Mouse (Mus musculus) embryonic fibroblast, embryonic 13.5 days (primary cell): ENCODE measurements around the gene Mettl6. TPM values are rescaled to one million over a fixed set of nuclear protein-coding genes. Genes with fewer than 3 reads are reported as not detected.
A peak's percentile ranks its signal among the peaks of the same experiment; 100 is the strongest.

ENCODE experiments used
- H3K27ac ChIP-seq: 2 replicates; pipeline ENCODE4 v1.5.1; 2012; ENCODE audit warnings: low read length, control low read depth, inconsistent platforms; ENCODE audit not compliant: insufficient read depth
- H3K4me1 ChIP-seq: 2 replicates; pipeline ENCODE4 v1.6.1; 2011; ENCODE audit warnings: low read length; ENCODE audit not compliant: control insufficient read depth, insufficient read depth
- H3K4me3 ChIP-seq: 2 replicates; pipeline ENCODE4 v1.5.1; 2011; ENCODE audit warnings: mild to moderate bottlenecking, control low read depth, low read length; ENCODE audit not compliant: insufficient read depth
- CTCF ChIP-seq: IDR thresholded peaks from 2 replicates; pipeline ENCODE4 v1.5.1; 2011; ENCODE audit warnings: mild to moderate bottlenecking, control low read depth, low read length, moderate library complexity, borderline replicate concordance; ENCODE audit not compliant: insufficient read depth
- POLR2A ChIP-seq: IDR thresholded peaks from 2 replicates; pipeline ENCODE4 v1.6.1; 2011; ENCODE audit warnings: low read depth, mild to moderate bottlenecking, control low read depth, low read length, moderate library complexity
- polyA plus RNA-seq: library from polyadenylated mRNA; stranded (reverse); fragments of >200 nt; gene quantifications from 2 replicates; pipeline ENCODE4 v1.2.4, GENCODE M21; 2011; ENCODE audit warnings: low read depth; ENCODE audit not compliant: missing spikeins, insufficient read length

The Mettl6 gene
- polyA plus RNA-seq, 1 experiment = 55.8 TPM

GRCm38 (mm10) chr14:31515895-31516294 lies 21.1 kb upstream of the Mettl6 start:
- Histone ChIP-seq H3K27ac (no peak overlapping the region), H3K4me3 (no peak overlapping the region), H3K4me1 (no peaks in the 10 kb centered on the region)
- no peak for TF ChIP-seq CTCF
- no peak for TF ChIP-seq POLR2A

DNA sequence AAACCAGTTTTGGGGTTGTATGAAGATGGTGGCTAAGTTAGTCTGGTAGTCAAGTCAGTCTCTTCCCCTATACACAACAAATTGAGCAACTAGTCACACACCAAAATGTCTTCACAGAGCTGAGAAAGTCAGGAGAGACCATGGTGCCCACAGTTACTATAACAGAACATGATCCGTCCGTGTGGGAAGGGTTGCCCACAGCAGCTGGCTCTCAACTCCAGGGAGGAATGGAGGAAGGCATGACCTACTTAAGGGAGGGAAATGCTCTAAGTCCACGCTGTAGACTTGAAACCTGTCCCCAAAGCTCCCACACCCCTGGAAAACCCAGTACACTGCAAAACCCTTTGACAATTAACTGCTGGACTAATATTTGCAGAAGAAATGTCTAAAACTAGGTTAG lies 15.5 kb upstream of the Mettl6 start:
- no peak overlapping the region for H3K27ac ChIP-seq
- TF ChIP-seq CTCF (no peak), POLR2A (no peak)
- H3K4me1 ChIP-seq = no peaks in the 10 kb centered on the region
- no peak overlapping the region for H3K4me3 ChIP-seq

DNA sequence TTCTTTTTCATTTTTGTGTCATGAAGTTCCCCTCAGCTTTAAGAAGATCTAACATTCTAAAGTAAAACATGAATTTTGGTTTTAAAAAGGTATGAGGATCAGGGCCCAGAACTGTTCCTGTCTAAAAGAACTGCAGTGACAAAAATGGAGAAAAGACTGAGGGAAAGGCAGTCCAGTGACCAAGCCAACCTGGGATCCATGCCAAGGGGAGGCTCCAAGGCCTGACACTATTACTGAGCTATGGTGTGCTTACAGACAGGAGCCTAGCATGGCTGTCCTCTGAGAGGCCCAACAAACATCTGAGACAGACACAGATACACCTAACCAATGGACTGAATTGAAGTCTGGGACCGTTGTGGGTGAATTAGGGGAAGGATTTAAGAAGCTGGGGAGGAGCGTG lies 15.1 kb upstream of the Mettl6 start:
- TF ChIP-seq CTCF = no peak
- no peak for TF ChIP-seq POLR2A
- Histone ChIP-seq H3K27ac (no peak overlapping the region), H3K4me1 (no peaks in the 10 kb centered on the region), H3K4me3 (no peak overlapping the region)

- TF ChIP-seq CTCF = no peak
- TF ChIP-seq POLR2A = no peak
- Histone ChIP-seq H3K4me3 (no peak overlapping the region), H3K27ac (no peak overlapping the region), H3K4me1 (no peaks in the 10 kb centered on the region)
Observed at GRCm38 (mm10) chr14:31506456-31506855, 11.6 kb upstream of the Mettl6 start.

DNA sequence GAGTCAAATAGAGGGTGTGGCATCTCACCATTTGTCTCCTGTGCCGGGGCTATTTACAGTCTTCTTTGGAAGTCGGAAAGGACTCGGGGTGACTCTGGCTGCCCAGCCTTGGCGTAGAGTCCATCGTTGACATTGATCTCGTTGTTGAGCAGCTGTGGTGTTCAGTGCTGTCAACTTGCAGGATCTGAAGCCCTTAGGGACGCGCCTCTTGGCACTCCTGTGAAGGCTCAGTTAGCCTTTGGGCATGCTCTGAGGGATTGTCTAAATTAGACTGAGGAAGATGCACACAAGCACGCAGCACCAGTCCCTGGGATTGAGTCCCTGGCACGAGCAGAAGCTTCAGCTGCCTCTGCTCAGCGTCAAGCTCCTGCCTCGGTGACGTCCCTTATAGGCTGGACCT lies 8.6 kb upstream of the Mettl6 start:
- Histone ChIP-seq H3K4me1 (no peaks in the 10 kb centered on the region; the same call in 1 of the 2 replicates), H3K4me3 (no peak overlapping the region), H3K27ac (no peak overlapping the region)
- TF ChIP-seq POLR2A = no peak

DNA sequence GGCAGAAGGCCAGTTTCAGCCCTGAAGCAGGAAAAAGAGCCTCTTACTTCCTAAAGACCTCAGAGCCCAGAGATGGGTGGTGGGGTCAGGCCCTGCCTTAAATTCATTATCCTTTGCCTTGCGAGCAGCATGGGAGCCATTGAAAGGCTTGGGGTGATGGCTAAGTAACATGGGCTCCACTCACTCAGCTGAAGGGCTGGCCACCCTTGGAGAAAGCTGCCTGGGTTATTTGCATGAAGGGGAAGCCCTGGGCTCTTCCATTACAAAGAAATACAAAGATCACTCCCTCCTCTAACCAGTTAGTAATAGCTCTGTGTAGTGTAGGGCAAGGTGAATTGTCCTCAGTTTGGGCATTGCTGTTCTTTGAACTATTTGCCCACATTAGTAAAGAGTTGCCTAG lies 4.7 kb upstream of the Mettl6 start:
- Histone ChIP-seq H3K27ac (no peak overlapping the region), H3K4me3 (no peak overlapping the region), H3K4me1 (no peaks in the 10 kb centered on the region; the same call in 1 of the 2 replicates)
- TF ChIP-seq POLR2A (no peak), CTCF (no peak)

DNA sequence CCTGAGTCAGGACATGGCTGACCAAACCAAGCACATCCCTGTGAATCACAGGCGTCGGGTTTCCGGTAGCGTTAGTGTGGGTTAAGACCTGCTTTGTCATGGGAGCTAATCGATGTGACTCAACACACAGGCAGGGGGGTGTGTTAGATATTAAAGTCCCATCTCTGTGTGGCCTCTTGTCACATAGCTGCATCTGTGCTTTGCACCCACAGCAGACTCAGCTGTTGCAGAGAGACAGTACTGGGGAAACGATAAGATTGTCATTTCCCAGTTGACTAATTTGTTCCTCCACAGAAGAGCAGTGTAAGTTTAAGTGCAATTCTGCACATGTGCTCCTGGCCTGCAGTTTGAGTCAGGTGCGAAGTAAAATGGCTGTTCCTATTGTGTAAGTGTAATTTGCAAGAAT lies 1.4 kb upstream of the Mettl6 start:
- Histone ChIP-seq H3K4me3 (peak overlapping the region; percentile 93), H3K4me1 (peaks cover 6% of the 10 kb centered on the region; the same call in 1 of the 2 replicates), H3K27ac (peak overlapping the region; percentile 77; the same call in 1 of the 2 replicates)
- TF ChIP-seq POLR2A (no peak), CTCF (no peak)

DNA sequence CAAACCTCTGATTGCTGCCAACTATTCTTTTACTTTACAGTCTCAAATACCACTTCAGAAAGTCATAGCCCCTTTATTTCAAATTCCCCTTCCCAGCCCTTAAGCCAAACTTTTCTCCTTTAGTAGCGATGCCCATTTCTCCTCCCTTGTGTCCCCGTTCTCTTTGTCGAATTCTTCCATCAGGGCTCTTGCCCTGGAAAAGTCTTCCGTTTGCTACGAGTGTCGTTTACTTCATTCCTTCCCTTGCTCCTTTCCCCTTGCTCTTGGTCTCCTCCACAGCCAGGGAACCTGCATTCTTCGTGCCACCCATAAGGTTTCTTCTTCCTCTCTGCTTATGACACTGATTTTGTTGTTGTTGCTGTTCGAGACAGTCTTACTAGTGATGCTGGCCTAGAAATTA lies 698 bp upstream of the Mettl6 start:
- peak overlapping the region; percentile 93 for H3K4me3 ChIP-seq
- peaks cover 6% of the 10 kb centered on the region; the same call in 1 of the 2 replicates for H3K4me1 ChIP-seq
- peak overlapping the region; percentile 77 for H3K27ac ChIP-seq

DNA sequence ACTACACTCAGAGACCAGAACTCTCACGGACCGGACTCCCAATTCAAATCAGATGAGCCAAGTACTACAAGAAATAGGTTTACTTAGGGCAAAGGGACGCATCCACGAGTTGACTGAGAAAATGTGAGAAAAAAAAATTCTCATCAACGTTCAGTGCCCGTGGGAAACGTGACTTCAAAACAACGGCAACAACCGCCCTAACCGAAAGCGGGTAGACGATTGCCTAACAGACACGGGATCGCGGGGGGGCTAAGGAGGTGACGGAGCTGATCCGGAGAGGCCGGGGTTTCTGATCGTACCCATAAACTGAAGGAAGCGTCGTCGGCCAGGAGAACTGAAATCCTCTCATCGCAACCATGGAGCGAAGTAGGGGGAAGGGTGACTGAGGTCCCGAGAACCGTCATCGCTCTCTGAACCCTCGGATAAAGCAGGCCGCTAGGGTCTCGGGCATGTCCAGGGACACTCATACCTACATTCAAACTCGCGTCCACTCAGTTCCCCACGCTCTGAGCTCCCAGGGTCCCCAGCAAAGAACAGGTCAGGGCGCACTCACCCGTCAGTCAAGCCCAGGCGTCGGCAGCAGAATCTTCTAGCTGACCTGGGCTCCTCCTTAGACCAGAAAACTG lies 378 bp downstream of the Mettl6 start, which contains the start of gene Eaf1:
Gene Eaf1, plus strand, starts transcription at position 51 of the 626 bp plus-strand sequence.
- TF ChIP-seq CTCF (no peak), POLR2A (no peak)

More for the DNA sequence above, 698 bp upstream of the Mettl6 start:
- TF ChIP-seq CTCF = no peak
- TF ChIP-seq POLR2A = no peak

GRCm38 (mm10) chr14:31493901-31494300 lies 939 bp downstream of the Mettl6 start:
- TF ChIP-seq CTCF (no peak), POLR2A (no peak)
- peaks cover 6% of the 10 kb centered on the region; the same call in 1 of the 2 replicates for H3K4me1 ChIP-seq
- no peak overlapping the region for H3K27ac ChIP-seq
- peak overlapping the region; percentile 93 for H3K4me3 ChIP-seq

More for the DNA sequence above, 378 bp downstream of the Mettl6 start, which contains the start of gene Eaf1:
- Histone ChIP-seq H3K4me3 (peak within 1 kb of the TSS; percentile 93), H3K4me1 (peaks cover 6% of the 10 kb centered on the region; the same call in 1 of the 2 replicates), H3K27ac (peak within 1 kb of the TSS; percentile 79)
